Mouse (Mus musculus) G1E (cell line): ENCODE results near the gene Alg2.

ENCODE experiments used
- CTCF ChIP-seq: IDR thresholded peaks from 2 replicates; pipeline ENCODE4 v1.5.1; 2012; ENCODE audit warnings: low read depth, low read length, inconsistent platforms, mixed read lengths
- GATA1 ChIP-seq: IDR thresholded peaks from 2 replicates; pipeline ENCODE4 v1.6.1; 2012; ENCODE audit warnings: borderline replicate concordance, low read length, inconsistent platforms, mixed read lengths

GRCm38 (mm10) chr4:47504841-47505517 is 30.8 kb upstream of the Alg2 start:
- TF ChIP-seq GATA1 (no peak), CTCF (no peak)
